Comparison of ENCODE assay signal across 25 mouse cellular contexts in genomic region chrX:166731354-166731753, GRCm38 (mm10).
A peak's percentile ranks its signal among the peaks of the same experiment; 100 is the strongest.
DNase-seq lines count a peak whose midpoint lies in the region; TF ChIP-seq lines count a peak whose summit lies in the region.
"Had no signal": no experiment of that assay in that cellular context is flagged by ENCODE, and none has a peak within 500 bp of the region (broad histone marks: within the 10 kb centered on the region; RNA-seq: fewer than 3 reads in every experiment).

No protein-coding gene starts in this region.

- no peak for TF ChIP-seq CTCF in left cerebral cortex, adult 2 months (IDR thresholded peaks at IDR 0.05)

- no peak overlapping the region for H3K4me3 ChIP-seq in left cerebral cortex, adult 2 months
- H3K4me3 ChIP-seq: embryonic facial prominence, embryonic 13.5 days; erythroblast, embryonic 14.5 days; forebrain, embryonic 12.5 days; heart, embryonic 15.5 days; hindbrain, embryonic 15.5 days; intestine, embryonic 15.5 days; midbrain, embryonic 15.5 days; myocyte had no signal

- intact Hi-C loops in left cerebral cortex, adult 2 months (cut with DNase I), result no loop called here

- no peak overlapping the region for H3K27ac ChIP-seq in left cerebral cortex, adult 2 months
- H3K27ac ChIP-seq: embryonic facial prominence, embryonic 13.5 days; forebrain, embryonic 12.5 days; heart, embryonic 15.5 days; hindbrain, embryonic 15.5 days; intestine, embryonic 15.5 days; midbrain, embryonic 15.5 days had no signal

- DNase-seq in frontal cortex, postnatal 36 days (ENCODE audit: low spot score in 2 of 2), result peak; percentile 8 to 22
- DNase-seq in frontal cortex, postnatal 25 days (ENCODE audit: low spot score in 2 of 2), result no peak
- peak; percentile 12 to 18 for DNase-seq in left cerebral cortex, adult 18-20 months (ENCODE audit: low spot score in 2 of 2)
- DNase-seq in left cerebral cortex, adult 2 months (ENCODE audit: extremely low spot score in 1 of 2, low spot score in 2 of 2), result no peak
- DNase-seq in right cerebral cortex, adult 2 months (ENCODE audit: low spot score in 2 of 2), result peak; percentile 2 to 13
- DNase-seq in right cerebral cortex, postnatal 25 days, result no peak
- no peak for DNase-seq in thymus, postnatal 4 days
- DNase-seq: adrenal gland, postnatal 36 days; B cell, adult 2 months; cerebellum, adult 11 months; cerebellum, postnatal 25 days; embryo, embryonic 11 days; heart, postnatal 4 days; kidney, adult 8-10 months; kidney, postnatal 25 days; lung, postnatal 4 days; thymus, postnatal 25 days had no signal

Comparison
In these comparisons a context has a peak if more than half of its experiments do, and no peak if none do; other contexts are left out.
1. DNase-seq: peak in frontal cortex, postnatal 36 days (2 of 2), left cerebral cortex, adult 18-20 months (2 of 2) and right cerebral cortex, adult 2 months (2 of 2); none in frontal cortex, postnatal 25 days (0 of 2), left cerebral cortex, adult 2 months (0 of 2), right cerebral cortex, postnatal 25 days (single experiment) and thymus, postnatal 4 days (single experiment).